Mouse (Mus musculus) myocyte (in vitro differentiated cells): ENCODE results near the gene Vmp1. TPM values are rescaled to one million over a fixed set of nuclear protein-coding genes. Genes with fewer than 3 reads are reported as not detected.

ENCODE experiments used
- H3K27me3 ChIP-seq: one replicate; pipeline ENCODE4 v1.6.1; 2011; ENCODE audit not compliant: control insufficient read depth, insufficient read depth, insufficient read length
- H3K36me3 ChIP-seq: one replicate; pipeline ENCODE4 v1.6.1; 2011; ENCODE audit not compliant: control insufficient read depth, insufficient read depth
- H3K4me2 ChIP-seq: one replicate; pipeline ENCODE4 v1.6.1; 2011; ENCODE audit warnings: low read depth, control low read depth
- H3K4me3 ChIP-seq: one replicate; pipeline ENCODE4 v1.5.1; 2011; ENCODE audit warnings: mild to moderate bottlenecking, control low read depth, moderate library complexity
- H3K79me2 ChIP-seq: one replicate; pipeline ENCODE4 v1.6.1; 2011; ENCODE audit not compliant: control insufficient read depth, insufficient read depth
- H3ac ChIP-seq: one replicate; pipeline ENCODE4 v1.6.1; 2011; ENCODE audit not compliant: control insufficient read depth, insufficient read length
- CEBPB ChIP-seq: IDR thresholded peaks from 2 replicates; pipeline ENCODE4 v1.6.1; 2011; ENCODE audit warnings: mild to moderate bottlenecking, moderate library complexity; ENCODE audit not compliant: poor library complexity, insufficient read depth, severe bottlenecking
- E2F4 ChIP-seq: IDR thresholded peaks from one replicate; pipeline ENCODE4 v1.6.1; 2011; ENCODE audit warnings: mild to moderate bottlenecking, control low read depth, moderate library complexity; ENCODE audit not compliant: insufficient read depth
- MAX ChIP-seq: IDR thresholded peaks from one replicate; pipeline ENCODE4 v1.6.1; 2011; ENCODE audit warnings: low read depth, mild to moderate bottlenecking, control low read depth
- MYOD1 ChIP-seq, 3 experiments: IDR thresholded peaks; one replicate each; pipeline ENCODE4 v1.6.1; 2011; ENCODE audit warnings: control low read depth in 2 of 3, low read depth in 2 of 3, mild to moderate bottlenecking in 2 of 3, moderate library complexity in 1 of 3; ENCODE audit not compliant: insufficient read length in 2 of 3, control insufficient read depth in 1 of 3
- MYOG ChIP-seq, 3 experiments: IDR thresholded peaks; one replicate each; pipeline ENCODE4 v1.6.1; 2011; ENCODE audit warnings: control low read depth in 2 of 3, low read depth in 2 of 3, mild to moderate bottlenecking in 2 of 3; ENCODE audit not compliant: insufficient read length in 2 of 3, control insufficient read depth in 1 of 3, insufficient read depth in 1 of 3
- POLR2A ChIP-seq: IDR thresholded peaks from one replicate; pipeline ENCODE4 v1.6.1; 2011; ENCODE audit warnings: low read depth, mild to moderate bottlenecking, control low read depth, moderate library complexity; ENCODE audit not compliant: insufficient read length
- POLR2AphosphoS2 ChIP-seq: IDR thresholded peaks from one replicate; pipeline ENCODE4 v1.6.1; 2011; ENCODE audit warnings: low read depth, control low read depth; ENCODE audit not compliant: insufficient read length
- REST ChIP-seq: IDR thresholded peaks from one replicate; pipeline ENCODE4 v1.6.1; 2011; ENCODE audit warnings: mild to moderate bottlenecking, control low read depth, moderate library complexity; ENCODE audit not compliant: insufficient read depth, insufficient read length
- SRF ChIP-seq: IDR thresholded peaks from one replicate; pipeline ENCODE4 v1.6.1; 2011; ENCODE audit warnings: low read depth; ENCODE audit not compliant: control insufficient read depth, insufficient read length
- TCF12 ChIP-seq: IDR thresholded peaks from one replicate; pipeline ENCODE4 v1.6.1; 2011; ENCODE audit warnings: mild to moderate bottlenecking, control low read depth; ENCODE audit not compliant: poor library complexity, insufficient read depth, severe bottlenecking
- TCF3 ChIP-seq: IDR thresholded peaks from one replicate; pipeline ENCODE4 v1.6.1; 2011; ENCODE audit warnings: low read depth, control low read depth; ENCODE audit not compliant: insufficient read length
- USF1 ChIP-seq: IDR thresholded peaks from one replicate; pipeline ENCODE4 v1.6.1; 2011; ENCODE audit warnings: low read depth, mild to moderate bottlenecking, control low read depth, moderate library complexity
- polyA plus RNA-seq: library from polyadenylated mRNA; unstranded; fragments of >200 nt; fragmentation: generic; extraction: Trizol; gene quantifications from one replicate; pipeline ENCODE4 v1.2.1, GENCODE M21; 2012; ENCODE audit warnings: missing spikeins

Gene Vmp1
- polyA plus RNA-seq, 1 experiment: 169 TPM

DNA sequence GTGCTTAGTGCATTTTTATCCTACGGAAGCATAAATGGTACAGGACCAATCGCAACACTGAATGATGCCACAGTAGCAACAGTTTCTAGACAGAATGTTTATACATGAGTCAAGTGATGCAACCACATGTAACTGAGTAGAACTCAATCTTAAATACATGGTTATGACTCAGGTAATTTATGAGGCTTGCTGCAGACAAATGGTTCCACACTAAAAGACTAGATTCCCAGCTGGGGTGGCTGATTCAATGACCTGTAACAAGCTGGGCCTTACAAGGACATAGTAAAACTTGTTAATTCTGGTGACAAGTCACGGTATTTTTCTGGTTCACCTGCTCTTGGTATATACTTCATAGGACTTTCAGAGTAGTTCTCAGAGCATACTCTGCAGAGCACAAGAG, 7.8 kb upstream of the Vmp1 start:
- Histone ChIP-seq H3K27me3 (no peaks in the 10 kb centered on the region), H3ac (no peak overlapping the region), H3K36me3 (peaks cover 81% of the 10 kb centered on the region), H3K79me2 (peaks cover 41% of the 10 kb centered on the region), H3K4me3 (no peak overlapping the region), H3K4me2 (peak overlapping the region; percentile 22)
- TF ChIP-seq USF1 (no peak), CEBPB (peak; percentile 99), TCF12 (peak; percentile 26), POLR2AphosphoS2 (peak; percentile 74), TCF3 (no peak), POLR2A (peak; percentile 36), E2F4 (no peak)

DNA sequence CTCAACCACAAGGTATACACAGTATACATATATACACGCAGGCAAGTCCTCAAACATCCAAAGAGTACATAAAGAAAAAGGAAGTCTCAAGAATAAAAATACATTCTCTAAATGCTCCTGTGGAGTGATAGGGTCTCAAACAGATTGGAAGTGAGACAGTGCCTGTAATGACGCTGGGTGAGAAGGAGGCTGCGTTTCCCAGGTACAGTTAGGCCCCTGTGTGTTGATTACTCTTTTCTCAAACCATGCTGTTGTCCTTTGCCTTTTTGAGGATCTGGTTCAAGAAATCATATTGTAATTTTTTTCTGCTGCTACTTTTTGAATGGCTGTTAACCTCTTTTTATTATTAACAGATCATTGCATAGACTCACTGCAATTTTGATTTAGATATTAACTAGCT, 6.7 kb upstream of the Vmp1 start:
- no peaks in the 10 kb centered on the region for H3K27me3 ChIP-seq
- TF ChIP-seq CEBPB: no peak
- TF ChIP-seq POLR2A: no peak
- TF ChIP-seq SRF: no peak
- no peak for TF ChIP-seq E2F4
- no peak for TF ChIP-seq MAX
- no peak for TF ChIP-seq REST
- TF ChIP-seq POLR2AphosphoS2: peak; percentile 74
- TF ChIP-seq USF1: no peak
- H3K36me3 ChIP-seq: peaks cover 75% of the 10 kb centered on the region
- H3ac ChIP-seq: no peak overlapping the region
- no peak overlapping the region for H3K4me2 ChIP-seq
- H3K4me3 ChIP-seq: no peak overlapping the region
- H3K79me2 ChIP-seq: peaks cover 52% of the 10 kb centered on the region

DNA sequence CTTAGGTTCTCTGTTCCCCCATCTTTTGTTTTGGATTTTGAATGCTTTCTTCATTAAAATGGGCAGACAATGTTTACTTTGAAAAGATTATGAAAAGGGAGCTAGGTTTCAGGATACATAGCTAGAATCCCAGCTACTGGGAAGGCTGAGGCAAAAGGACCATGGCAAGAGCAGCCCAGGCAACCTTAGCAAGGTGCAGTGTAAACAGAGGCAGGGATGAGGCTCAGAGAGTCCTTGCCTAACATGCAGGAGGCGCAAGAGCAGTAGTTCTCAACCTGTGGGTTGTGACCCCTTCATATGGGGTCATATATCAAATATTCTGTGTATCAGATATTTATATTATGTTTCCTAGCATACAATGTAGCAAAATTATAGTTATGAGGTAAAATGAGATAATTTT, 1.7 kb upstream of the Vmp1 start:
- Histone ChIP-seq H3K79me2 (peaks cover 95% of the 10 kb centered on the region), H3K4me3 (peak overlapping the region; percentile 95), H3K4me2 (peak overlapping the region; percentile 94), H3K27me3 (no peaks in the 10 kb centered on the region), H3K36me3 (peaks cover 33% of the 10 kb centered on the region), H3ac (no peak overlapping the region)
- TF ChIP-seq POLR2AphosphoS2 (peak; percentile 63), USF1 (no peak), TCF3 (no peak), MYOD1 (IDR thresholded peaks at IDR 0.05; ENCODE audit: control insufficient read depth in 1 of 3, insufficient read length in 2 of 3, low read depth in 2 of 3) (no peak), E2F4 (no peak)

DNA sequence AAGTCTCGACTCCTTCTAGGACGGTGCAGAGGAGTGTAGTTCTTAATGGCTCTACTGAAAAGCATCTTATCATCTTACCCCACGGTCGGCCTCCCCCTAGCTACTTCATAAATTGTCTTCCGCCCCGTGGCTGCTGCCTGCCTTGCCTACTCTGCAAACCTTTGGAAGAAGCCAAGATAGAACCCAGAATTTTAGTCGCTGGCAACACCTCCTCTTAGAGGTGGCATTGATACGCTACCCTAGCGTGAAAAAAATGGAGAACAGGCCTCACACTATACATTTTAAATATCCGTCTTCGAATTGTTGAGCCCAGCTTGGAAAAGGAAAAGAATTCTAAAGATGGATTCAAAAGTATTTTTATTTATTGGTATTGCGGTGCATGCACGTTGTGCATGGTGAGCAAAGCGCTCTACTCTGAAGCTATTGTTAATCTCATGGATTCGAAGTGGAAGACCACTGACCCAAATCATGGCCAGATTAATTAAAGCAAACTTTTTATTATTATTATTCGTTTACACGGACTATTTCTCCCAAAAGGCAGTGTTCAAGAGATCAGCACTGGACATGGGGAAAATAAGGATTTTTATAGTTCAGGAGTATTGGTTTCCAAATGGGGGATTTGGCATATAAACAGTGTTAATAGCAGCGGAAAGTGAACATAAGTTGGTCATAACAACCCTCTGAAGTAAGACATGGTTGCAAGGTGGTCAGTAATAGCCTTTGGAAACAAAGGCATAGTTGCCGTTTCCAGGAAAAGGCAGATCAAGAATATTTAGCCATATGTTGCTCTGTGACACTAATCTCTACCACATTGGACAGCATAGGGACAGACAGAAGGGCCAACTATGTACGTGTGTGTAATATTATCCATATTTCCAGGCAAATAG, 733 bp upstream of the Vmp1 start:
- Histone ChIP-seq H3K4me2 (peak overlapping the region; percentile 94), H3K36me3 (peaks cover 31% of the 10 kb centered on the region), H3ac (peak overlapping the region; percentile 51), H3K79me2 (peaks cover 95% of the 10 kb centered on the region), H3K27me3 (no peaks in the 10 kb centered on the region), H3K4me3 (peak overlapping the region; percentile 95)
- TF ChIP-seq REST: no peak
- TF ChIP-seq E2F4: no peak
- no peak for TF ChIP-seq CEBPB

DNA sequence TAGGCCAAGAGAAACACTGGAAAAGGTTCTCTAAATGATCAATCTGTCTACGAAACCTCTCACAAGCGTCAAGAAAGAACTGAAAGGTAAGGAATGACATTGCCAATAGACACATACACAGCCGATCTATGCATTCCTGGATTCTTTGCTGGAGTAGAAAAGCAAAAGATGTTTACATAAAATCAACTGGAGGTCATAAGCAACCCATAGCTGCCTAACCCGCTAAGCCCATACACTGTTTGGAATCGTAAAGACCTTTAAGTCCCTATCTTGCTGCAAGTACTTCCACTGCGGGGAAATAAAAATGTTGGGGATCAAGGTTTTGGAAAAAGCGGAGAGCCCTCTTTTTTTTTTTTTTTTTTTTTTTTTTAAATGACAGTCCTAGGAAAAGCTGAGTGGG, 775 bp downstream of the Vmp1 start:
- Histone ChIP-seq H3K27me3 (no peaks in the 10 kb centered on the region), H3K36me3 (peaks cover 20% of the 10 kb centered on the region), H3K4me3 (peak overlapping the region; percentile 95), H3K4me2 (peak overlapping the region; percentile 68), H3ac (peak overlapping the region; percentile 51), H3K79me2 (peaks cover 92% of the 10 kb centered on the region)
- no peak for TF ChIP-seq CEBPB
- no peak for TF ChIP-seq SRF
- no peak for TF ChIP-seq POLR2AphosphoS2
- no peak for TF ChIP-seq MYOD1 (IDR thresholded peaks at IDR 0.05; ENCODE audit: control insufficient read depth in 1 of 3, insufficient read length in 2 of 3, low read depth in 2 of 3)
- TF ChIP-seq POLR2A: no peak
- no peak for TF ChIP-seq MAX
- no peak for TF ChIP-seq MYOG (IDR thresholded peaks at IDR 0.05; ENCODE audit: control insufficient read depth in 1 of 3, insufficient read depth in 1 of 3, insufficient read length in 2 of 3, low read depth in 2 of 3)
- no peak for TF ChIP-seq REST
- no peak for TF ChIP-seq TCF3
- no peak for TF ChIP-seq TCF12
- no peak for TF ChIP-seq E2F4
- no peak for TF ChIP-seq USF1
